Mouse (Mus musculus) CD4-positive helper T cell, adult 2 months (primary cell): ENCODE data around the gene Ttll8.

Source experiments
- DNase-seq: peaks from one replicate; pipeline ENCODE4 v3.0.0-alpha.2; 2012; ENCODE audit warnings: low read depth, missing footprints, low spot score

Ttll8 gene

DNA sequence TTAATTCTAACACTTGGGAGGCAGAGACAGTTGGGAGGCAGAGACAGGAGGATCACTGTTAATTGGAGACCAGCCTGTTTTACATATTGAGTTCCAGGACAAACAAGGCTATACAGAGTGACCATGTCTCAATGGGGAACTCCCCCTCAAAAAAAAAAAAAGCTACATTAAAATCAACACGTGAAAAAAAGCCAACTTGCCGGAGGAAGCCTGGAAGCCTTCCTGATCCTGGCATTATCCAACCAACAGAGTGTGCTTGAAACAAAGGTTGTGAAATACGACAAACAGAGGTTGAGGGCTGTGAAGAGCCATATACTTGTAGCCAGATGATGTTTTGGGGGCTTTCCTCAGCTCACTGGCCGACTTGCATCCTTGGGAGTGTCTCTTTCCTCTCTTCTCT, 71.4 kb downstream of the Ttll8 start:
- no peak for DNase-seq

DNA sequence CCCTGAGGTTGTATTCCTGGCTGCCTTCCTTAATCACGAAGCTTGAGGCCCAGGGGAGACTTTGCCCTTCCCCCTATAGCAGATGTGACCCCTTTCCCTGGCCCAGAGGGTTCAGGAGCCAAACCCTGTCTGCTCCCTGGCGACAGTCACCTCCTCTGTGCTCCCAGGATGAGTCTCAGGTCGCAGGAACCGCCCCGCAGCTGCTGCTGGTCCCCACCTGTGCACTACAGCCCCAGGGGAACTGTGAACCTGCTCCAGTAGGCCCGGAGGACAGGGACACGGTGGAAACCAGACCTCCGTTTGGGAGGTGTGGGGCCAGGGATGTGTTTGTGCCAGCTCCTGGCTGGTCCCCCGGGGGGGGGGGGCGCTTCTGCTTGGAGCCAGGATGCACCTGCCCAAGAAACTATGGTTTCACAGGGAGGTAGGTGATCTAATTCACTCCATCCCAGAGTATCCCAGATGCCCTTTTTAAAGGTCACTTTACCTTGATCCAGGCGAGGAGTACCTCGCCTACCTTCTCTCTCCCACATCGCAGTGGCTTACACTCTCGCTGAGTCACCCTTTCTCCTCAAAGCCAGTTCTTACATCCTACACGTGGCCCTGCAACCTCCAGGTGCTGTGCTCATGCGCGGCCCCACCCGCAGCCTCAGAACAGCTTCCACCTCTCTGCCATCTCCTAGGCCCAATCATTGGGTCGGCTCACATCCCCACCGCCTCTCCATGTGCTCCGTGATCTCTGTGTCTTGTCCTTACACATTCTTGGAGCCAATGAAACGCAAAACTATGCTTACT, 72.8 kb downstream of the Ttll8 start:
- no peak for DNase-seq

DNA sequence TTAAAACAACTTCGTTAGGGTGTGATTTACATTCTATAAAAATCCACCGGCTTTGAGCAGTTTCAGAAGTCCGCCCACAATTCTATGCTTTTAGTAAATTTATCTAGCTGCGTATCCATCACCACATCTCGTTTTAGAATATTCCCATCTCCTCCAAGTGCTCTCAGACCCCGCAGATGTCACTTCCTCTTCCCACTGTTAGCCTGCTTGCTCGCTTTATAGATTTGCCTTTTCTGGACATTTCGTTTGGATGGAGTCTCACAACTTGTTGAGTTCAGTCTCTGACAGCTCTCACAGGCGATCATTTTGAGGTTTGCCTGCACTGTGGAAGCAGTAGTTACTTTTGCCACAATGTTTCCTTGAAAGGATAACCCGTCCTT, 77.2 kb downstream of the Ttll8 start:
- no peak for DNase-seq

DNA sequence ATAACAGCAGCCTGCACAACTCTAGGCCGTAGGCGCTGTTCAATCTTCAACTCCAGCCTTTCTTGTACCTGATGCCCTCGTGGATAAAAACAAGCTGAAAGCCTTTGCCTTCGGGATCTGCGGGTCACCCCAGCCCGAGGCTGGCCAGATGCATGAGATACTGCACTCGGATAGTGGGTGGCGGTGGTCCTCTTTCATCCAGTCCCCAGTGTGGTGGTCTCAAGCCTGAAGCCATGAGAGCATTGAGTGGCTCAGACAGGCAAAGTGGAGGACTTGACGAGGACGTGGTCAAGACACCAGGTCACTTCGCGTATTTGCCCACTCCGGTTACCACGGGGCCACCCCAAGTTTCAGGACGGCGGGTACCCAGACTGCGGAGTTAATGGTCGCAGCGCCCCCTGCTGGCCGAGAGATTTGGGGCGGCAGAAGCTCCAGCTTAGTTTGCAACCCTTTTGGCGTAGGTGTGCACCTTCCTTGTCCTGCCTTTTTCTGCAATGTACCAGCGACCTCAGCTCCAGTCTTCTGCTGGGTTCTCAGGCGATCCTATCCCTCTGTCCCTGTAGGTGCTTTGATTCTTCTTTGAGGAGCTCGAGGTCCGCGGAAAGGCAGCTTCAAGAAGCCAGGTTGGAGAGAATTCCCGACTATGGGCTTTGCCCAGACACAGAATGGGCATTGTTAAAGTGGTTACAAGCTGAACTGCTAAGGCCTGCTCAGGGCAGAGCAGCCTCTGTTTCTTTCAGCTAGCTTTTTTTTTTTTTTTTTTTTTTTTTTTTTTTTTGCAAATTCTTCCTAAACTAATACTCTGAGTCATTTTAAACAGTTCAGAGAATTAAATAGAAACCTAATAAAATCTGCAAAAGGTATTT, 77.8 kb downstream of the Ttll8 start:
- peak; percentile 75 for DNase-seq

DNA sequence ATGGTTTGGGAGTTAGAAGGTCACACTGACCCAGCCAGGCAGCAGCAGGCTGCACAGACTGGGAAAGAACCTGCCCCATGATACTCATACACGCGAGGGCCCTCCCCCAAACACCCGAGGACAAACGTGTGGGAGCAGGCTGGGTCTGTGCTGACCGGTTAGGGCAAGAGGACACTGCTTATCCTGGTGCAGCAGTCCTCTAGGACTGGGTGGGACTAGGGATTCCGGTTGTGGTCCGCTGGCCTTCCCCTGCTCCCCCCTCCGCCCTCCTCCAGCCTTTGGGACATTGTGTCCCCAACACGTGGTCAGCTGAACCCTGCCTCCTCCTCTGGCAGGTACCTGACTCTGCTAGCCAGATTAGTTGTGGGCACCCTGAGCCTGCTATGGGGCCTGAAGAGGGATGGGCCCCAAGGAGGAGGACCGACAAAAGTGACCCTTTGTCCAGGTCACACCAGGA, 78.6 kb downstream of the Ttll8 start:
- DNase-seq = no peak

DNA sequence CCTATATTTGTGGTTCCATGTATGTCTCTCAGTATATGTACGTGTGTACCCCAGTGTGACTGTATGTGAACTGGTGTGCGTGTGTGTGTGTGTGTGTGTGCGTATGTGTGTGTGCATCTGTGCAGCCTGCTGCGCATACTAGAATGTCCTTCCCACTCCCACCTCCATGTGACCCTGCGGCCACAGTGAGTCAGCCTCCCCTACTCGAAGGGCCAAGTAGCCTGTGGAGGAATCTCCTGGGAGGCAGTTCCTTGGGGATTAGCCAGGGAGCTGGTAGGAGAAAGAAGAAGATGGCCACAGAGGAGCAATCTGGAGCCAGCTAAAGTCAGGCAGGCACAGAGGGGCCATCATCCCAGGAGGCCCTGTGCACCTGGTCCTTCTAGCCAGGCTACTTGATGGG, 79.7 kb downstream of the Ttll8 start:
- no peak for DNase-seq

DNA sequence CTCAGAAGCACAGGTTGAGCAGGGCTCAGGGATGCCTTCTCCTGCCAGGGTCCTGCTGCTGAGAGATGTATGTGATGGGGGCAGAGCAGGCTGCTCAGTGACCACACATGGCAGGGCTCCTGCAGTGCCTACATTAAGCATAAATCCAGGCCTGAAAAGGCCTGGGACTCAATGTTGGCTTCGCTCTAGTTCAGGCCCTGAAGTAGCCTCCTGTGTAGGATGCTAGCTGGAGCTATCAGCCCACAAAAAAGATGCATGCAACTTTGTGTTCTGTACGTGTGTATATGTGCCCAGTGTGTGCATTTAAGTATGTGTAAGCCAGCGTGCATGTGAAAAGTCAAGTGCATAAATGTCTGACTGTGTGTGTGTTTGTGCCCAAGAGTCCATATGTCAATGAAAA, 80.2 kb downstream of the Ttll8 start:
- no peak for DNase-seq

DNA sequence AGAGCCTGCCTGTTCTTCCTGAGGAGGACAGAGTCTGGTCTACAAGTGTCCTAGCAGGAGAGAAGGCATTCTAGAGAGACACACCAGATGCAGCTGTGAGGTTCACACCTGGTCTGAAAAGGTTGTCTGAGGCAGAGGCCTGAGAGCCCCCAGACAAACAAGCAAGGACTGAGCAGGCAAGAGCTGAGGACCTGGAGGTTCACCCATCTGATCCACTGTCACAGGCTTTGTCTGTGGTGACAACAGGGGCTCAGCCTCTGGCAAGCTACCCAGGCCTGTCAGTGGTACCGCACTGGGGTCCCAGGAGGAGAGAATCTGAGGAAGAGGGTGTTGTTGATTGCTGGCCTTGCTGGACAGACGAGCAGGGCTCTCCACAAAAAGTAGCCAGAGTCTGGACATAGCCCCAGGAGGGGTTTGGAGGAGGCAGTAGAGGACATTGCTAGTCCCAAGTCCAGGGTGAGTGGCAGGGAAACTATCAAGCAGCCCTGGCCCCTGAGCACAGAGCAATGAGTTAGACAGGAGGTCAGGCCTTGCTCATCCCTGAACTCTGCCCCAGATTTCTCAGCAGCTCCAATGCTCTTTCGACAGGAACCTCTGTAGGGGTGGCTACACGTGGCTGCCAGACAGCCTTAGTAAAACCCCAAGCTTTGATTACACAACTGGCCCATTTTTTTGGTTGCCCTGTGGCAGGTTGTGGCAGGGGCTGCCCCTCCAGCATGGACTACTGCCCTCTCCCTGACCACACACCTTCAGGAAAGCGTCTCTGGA, 83.6 kb downstream of the Ttll8 start:
- no peak for DNase-seq

DNA sequence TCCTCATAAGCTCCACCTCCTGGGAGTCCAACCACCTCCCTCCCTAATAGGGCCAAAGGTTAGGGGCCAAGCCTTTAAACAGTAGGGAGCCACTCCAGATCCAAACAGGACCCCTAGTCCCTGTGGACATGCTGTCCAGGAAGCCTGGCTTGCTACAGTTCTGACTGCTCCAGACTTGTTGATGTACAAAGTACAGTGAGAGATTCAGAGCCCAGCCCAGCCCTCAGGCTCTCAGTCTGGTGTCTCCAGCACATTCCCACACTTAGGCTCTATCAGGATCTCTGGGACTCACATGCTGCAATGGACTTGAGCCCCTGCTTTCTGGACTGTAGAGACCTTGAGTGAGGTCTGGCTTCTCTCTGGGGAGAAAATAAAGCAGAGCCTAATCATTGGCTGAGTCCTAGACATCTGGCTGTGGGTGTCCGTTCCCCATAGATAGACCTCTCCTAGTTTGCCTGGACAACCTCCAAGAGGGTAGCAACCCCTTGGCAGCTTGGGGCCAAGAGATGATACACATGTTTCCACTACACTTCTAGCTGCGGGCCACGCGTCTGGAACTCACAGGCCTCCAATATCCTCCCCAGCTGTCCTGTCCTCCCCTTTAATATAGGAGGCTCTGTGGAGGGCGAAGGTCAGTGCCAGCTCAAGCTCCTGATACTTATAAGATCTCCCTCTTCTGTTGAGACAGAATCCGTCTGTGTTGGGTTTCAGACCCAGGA, 86.0 kb downstream of the Ttll8 start:
- no peak for DNase-seq

DNA sequence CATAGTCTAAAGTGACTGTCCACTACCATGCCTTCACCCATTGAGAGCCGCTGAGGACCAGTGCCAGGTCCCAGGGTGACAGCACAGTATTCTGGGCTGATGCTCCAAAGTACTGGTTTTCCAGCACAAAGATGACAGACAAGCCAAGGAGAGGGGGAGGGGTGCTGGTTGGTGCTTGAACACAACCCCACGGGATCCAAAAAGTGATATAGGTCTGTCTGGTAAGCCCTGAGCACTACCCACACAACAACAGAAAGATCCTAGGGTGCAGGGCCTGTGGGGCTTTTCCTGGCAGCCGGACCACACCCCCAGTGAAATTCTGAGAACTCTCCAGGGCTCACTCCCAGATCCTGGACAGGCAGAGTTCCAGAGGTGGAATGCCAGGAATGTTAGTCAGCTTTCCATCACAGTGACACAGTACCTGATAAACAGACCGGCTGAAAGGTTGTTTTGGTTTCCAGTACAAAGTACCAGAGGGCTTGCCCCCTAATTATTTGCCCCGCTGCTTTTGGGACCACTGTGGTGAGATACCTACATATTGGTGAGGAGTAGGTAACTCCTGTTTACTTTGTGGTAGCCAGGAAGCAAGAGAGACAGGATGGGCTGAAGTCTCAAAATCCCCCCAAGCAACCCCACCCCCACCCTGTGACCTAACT, 86.7 kb downstream of the Ttll8 start:
- no peak for DNase-seq

DNA sequence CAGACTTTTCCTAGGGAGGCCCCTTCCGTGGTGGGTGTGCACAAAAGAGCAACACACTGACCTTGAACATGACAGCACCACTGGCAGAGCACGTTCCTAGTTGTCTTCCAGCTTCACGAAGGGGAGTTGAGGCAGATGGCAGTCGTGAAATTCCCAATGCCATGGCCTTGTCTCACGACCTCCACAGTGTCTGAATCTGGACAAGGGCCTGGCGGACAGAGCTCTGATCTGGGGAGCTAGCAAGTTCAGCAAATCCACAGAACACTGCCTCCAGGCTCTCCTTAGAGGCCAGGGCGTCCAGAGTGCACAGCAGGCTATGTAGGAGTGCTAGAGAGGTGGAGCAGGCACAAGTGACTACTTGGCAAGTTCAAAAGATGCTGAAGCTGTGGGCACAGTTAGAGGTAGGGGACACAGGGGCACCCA, 87.3 kb downstream of the Ttll8 start:
- DNase-seq = no peak

DNA sequence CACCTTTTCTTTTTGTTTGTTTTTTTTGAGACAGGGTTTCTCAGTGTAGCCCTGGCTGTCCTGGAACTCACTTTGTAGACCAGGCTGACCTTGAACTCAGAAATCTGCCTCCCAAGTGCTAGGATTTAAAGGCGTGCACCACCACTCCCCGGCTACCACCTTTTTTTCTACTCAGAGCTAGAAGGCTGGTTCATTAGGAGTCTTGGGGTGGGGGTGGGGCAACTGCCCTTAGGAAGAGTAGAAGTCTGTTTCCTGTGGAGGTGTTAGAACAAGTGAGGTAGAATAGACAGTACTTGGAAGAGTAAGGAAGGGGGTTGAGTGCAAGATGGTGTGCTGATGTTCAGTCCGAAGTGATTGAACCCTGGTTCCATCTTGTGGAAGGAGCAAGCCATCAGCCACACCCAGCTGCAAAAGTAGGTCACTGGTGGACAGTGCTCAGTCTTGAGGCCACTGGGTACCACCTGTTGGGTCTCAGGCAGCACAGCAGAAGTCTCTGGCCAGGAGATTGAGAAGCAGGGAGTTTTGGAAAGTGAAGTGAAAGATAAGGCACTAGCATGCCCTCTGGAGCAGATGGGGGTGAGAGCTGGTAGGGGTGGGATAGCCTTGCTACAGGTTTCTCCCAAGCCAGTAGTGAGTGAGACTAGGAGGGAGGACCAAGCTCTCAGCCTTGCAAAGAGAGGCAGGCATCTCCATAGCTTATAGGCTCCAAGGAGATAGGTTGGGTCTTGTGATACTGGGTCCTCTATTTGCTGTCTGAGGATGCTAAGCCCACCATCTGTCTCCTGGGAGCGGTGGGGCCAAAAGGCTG, 88.1 kb downstream of the Ttll8 start:
- DNase-seq = no peak

DNA sequence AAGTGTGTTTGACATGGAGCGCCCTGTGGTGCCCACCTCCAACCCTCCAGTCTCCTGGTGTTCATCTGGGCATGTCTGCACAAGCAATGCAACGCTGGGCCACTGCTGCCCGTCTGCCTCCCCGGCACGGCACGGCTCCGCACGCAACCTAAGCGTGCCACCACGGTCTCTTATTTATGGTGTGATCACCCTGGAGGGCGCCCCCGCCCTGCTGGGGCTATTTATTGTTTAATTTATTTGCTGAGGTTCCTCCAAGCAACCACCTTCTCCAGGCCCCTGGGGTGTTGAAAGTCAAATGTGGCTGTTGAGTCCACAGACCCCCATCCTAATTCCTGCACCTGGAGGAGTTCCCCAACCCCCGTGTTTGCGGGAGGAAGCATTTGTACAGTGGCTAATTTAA, 89.2 kb downstream of the Ttll8 start:
- no peak for DNase-seq

DNA sequence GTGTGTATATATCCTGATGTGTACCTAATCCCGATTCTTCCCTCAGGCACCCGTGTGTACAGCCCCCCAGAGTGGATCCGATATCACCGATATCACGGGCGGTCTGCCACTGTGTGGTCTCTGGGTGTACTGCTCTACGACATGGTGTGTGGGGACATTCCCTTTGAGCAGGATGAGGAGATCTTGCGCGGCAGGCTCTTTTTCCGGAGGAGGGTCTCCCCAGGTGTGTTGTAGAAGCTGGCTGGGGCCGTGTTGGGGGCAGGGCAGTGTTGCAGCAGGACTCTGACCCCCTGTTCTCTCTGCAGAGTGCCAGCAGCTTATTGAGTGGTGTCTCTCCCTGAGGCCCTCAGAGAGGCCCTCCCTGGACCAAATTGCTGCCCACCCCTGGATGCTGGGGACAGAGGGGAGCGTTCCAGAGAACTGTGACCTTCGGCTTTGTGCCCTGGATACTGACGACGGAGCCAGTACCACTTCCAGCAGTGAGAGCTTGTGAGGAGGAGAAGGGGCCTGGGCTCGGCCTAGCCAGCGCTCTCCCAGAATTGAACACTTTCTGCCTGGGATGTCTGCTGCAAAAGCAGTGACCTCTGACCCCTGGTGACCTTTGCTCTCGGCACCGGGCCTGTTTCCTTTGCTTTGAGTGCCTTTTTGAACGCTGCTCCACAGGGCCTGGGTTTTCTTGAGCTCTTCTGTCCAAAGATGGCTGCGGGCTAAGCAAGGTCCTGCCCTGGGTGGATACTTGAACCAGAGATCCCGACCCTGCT, 89.8 kb downstream of the Ttll8 start:
- DNase-seq = no peak

DNA sequence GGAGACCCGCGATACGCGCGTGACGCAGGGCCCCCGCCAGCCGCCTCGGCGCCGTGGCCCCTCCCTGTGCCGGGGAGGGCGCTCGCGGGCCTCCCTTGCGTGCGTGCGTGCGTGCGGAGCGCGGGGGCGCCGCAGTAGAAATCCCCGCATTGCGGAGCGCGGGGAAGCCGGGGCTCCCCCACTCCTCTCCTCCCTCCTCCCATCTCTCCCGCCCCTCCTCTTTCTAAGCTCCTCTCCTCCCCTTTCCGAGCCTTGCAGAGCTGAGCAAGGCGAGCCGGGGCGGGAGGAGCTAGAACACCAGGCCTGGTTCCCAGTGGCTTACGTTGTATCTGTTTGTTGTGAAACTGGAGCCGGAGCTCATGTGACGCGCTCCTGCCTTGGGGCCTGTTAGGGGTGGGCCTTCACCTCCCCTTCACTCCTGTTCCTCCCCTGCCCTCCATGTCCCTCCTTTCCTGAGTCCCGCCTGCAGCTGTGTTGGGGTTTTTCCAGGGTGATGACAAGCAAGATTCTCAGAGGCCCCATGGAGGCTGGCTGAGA, 90.5 kb downstream of the Ttll8 start:
- peak; percentile 91 for DNase-seq

DNA sequence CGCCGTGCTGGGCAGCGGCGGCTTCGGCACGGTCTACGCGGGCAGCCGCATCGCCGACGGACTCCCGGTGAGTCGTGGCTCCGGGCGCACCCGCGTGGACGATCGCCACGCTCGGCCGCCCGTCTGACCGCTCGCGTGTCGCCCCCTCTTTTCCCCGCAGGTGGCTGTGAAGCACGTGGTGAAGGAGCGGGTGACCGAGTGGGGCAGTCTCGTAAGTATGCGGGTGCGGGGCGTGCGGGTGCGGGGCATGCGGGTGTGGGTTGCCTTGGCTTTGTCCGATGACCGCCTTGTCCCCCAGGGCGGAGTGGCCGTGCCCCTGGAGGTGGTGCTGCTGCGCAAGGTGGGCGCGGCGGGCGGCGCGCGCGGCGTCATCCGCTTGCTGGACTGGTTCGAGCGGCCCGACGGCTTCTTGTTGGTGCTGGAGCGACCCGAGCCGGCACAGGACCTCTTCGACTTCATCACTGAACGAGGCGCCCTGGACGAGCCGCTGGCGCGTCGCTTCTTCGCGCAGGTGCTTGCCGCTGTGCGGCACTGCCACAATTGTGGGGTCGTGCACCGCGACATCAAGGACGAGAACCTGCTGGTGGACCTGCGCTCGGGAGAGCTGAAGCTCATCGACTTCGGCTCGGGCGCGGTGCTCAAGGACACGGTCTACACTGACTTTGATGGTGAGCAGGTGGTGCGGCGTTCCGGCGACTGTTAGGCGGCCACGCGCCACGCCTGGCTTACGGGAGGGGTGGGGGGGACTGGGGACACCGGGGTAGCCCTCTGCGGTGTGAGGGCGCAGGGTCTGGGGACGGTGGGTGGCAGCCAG, 91.1 kb downstream of the Ttll8 start:
- no peak for DNase-seq

DNA sequence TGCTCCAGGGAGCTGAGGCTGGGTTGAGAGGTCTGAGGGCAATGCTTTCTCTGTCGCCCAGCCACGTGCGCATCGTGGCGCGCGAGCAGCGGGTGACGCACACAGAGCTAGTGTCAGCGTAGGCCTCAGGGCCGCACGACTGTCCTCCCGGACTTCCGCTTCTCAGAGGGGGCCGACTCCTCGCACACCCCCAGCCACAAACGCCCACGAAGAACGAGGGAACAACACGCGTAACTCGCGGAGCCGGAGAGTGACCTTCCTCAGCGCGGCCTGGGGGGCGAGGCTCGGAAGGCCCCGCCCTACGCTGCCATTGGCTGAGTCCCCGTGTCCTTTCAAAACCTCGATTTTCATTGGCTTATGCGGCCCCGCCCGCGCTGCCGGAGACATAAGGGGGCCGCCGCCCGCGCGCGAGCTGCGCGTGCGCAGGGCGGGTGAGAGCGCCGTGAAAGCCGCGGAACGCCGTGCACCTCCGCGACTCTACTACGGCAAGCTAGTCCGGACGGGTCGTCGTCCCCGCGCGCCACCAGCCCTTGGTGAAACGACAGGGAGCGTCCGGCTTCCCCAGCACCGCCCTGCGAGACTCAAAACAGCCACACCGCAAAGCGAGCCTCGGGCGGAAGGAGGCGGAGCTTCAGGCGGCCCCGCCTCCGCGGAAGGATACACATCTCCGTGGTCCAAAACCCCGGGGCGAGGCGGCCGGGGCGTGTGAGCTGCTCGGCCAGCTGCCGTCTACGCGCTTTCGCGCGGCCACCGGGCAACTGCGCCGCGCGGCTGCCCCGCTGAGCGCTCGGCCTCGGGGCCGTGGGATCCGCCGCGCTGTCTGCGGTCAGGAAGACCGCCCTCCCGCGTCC, 92.2 kb downstream of the Ttll8 start, which contains the start of gene Pim3:
Pim3 (plus strand) TSS at position 415 of the 851 bp plus-strand sequence.
- peak; percentile 98 for DNase-seq
